Mouse (Mus musculus) olfactory bulb, adult 2 months (tissue): ENCODE measurements at regions not wholly inside any gene's neighbourhood (a gene's known extent, or its start where the extent isn't known, plus 50 kb on each side); places are given as distances from the start of the nearest gene placed in this dataset.

Experiments used
- CTCF ChIP-seq: fragments of 200-500 bp; IDR thresholded peaks from 2 replicates; pipeline ENCODE4 v1.5.1; 2012; ENCODE audit warnings: low read depth, mild to moderate bottlenecking, low read length, moderate library complexity; ENCODE audit not compliant: insufficient read depth
- POLR2A ChIP-seq: fragments of 200-500 bp; IDR thresholded peaks from 2 replicates; pipeline ENCODE4 v1.6.1; 2012; ENCODE audit warnings: mild to moderate bottlenecking, low read depth, low read length, moderate library complexity; ENCODE audit not compliant: insufficient read depth

DNA sequence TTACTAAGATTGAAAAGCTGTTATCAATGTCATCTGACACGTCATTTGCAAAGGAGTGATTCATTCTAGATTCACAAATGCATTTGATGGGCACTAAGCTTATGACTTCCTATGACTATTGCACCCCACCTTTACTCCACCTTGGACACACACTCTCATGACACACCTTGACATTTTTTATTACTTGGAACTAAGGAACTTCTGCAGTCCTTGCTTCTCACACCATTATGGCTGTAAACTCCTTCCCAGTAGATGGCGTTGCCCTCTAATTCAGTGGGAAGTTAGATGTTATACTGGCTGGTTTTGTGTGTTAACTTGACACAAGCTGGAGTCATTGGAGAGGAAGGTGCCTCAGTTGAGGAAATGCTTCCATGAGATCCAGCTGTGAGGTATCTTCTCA, 78.8 kb upstream of the Ccdc71l start:
- TF ChIP-seq CTCF (no peak), POLR2A (no peak)
